ENCODE assay signal across 9 mouse cellular contexts in the genomic region with DNA sequence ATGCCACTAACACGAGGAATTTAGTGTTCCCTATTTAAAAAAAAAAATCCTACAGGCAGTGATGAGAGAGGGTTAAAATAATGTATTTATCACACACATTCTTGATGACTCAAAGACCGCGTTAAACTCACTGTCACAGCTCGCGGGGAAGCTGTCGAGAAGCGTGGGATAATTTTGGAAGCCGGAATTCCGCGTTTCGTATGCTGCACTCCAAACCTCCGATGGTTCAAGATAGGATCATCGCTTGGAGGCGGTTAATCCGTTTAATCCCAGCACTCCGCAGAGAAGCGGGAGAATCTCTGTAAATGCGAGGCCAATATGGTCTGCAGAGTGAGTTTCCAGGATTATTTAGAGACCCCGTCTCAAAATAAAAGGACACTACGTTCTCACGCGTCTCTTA. TPM values are rescaled to one million over a fixed set of nuclear protein-coding genes. Genes with fewer than 3 reads are reported as not detected.
A peak's percentile ranks its signal among the peaks of the same experiment; 100 is the strongest.
DNase-seq lines count a peak whose midpoint lies in the region; ATAC-seq and TF ChIP-seq lines count a peak whose summit lies in the region.
"Had no signal": no experiment of that assay in that cellular context is flagged by ENCODE, and none has a peak within 500 bp of the region (broad histone marks: within the 10 kb centered on the region; RNA-seq: fewer than 3 reads in every experiment).

No protein-coding gene starts in this region.

- peaks cover 22% of the 10 kb centered on the region for H3K36me3 ChIP-seq in kidney, embryonic 15.5 days
- peaks cover 22% of the 10 kb centered on the region for H3K36me3 ChIP-seq in G1E (replicated peaks)
- H3K36me3 ChIP-seq in forebrain, embryonic 11.5 days (ENCODE audit: control insufficient read depth, insufficient read depth, low read length), result peaks cover 6% of the 10 kb centered on the region; the same call in 1 of the 2 replicates
- H3K36me3 ChIP-seq in kidney, postnatal 0 days (ENCODE audit: insufficient read depth, low read length), result 0 out of 2 replicates have a peak, but pooled peaks cover under 1% of the 10 kb centered on the region

- peaks cover 14% of the 10 kb centered on the region for H3K4me1 ChIP-seq in kidney, embryonic 15.5 days
- peaks cover 45% of the 10 kb centered on the region for H3K4me1 ChIP-seq in G1E (ENCODE audit: insufficient read depth, low read depth, low read length)
- peaks cover 11% of the 10 kb centered on the region for H3K4me1 ChIP-seq in forebrain, embryonic 11.5 days (replicated peaks; ENCODE audit: control insufficient read depth, insufficient read depth, low read length)
- H3K4me1 ChIP-seq in kidney, postnatal 0 days (replicated peaks; ENCODE audit: insufficient read depth, low read length), result 0 out of 2 replicates have a peak, but pooled peaks cover 4% of the 10 kb centered on the region

- peak overlapping the region; percentile 93 for H3K4me3 ChIP-seq in kidney, embryonic 15.5 days (replicated peaks)
- peak overlapping the region; percentile 96 for H3K4me3 ChIP-seq in G1E (ENCODE audit: low read depth, low read length)
- peak overlapping the region; percentile 97 for H3K4me3 ChIP-seq in forebrain, embryonic 11.5 days (ENCODE audit: low read depth, low read length)
- H3K4me3 ChIP-seq in kidney, postnatal 0 days (replicated peaks; ENCODE audit: low read depth, low read length), result peak overlapping the region; percentile 82

- WGBS in kidney, embryonic 15.5 days, result 1% methylated on average over 22 of the region's 22 CpGs
- under 1% methylated on average over 22 of the region's 22 CpGs for WGBS in forebrain, embryonic 11.5 days
- under 1% methylated on average over 22 of the region's 22 CpGs for WGBS in kidney, postnatal 0 days

- H3K9ac ChIP-seq in kidney, embryonic 15.5 days, result peak overlapping the region; percentile 91
- peak overlapping the region; percentile 95 for H3K9ac ChIP-seq in forebrain, embryonic 11.5 days (ENCODE audit: low read length)
- H3K9ac ChIP-seq in kidney, postnatal 0 days (ENCODE audit: low read depth, low read length), result peak overlapping the region; percentile 81

- no peak for DNase-seq in kidney, adult 8-10 months
- DNase-seq in G1E (ENCODE audit: low spot score), result no peak
- no peak for DNase-seq in forebrain, embryonic 11.5 days (ENCODE audit: low spot score)
- DNase-seq in kidney, postnatal 0 days (ENCODE audit: low spot score), result no peak
- DNase-seq in lung, postnatal 14 days, result peak; percentile 4
- DNase-seq in thymus, postnatal 14 days, result no peak
- no peak for DNase-seq in ovary, adult 18-20 months (ENCODE audit: low spot score)

- H3K27ac ChIP-seq in kidney, embryonic 15.5 days, result peak overlapping the region; percentile 89
- H3K27ac ChIP-seq in forebrain, embryonic 11.5 days (ENCODE audit: low read depth, low read length), result peak overlapping the region; percentile 41; the same call in 1 of the 2 replicates
- H3K27ac ChIP-seq in kidney, postnatal 0 days, result no peak overlapping the region

- H3K4me2 ChIP-seq in kidney, embryonic 15.5 days, result peak overlapping the region; percentile 76
- H3K4me2 ChIP-seq in forebrain, embryonic 11.5 days (ENCODE audit: low read depth, low read length, severe bottlenecking), result peak overlapping the region; percentile 83
- H3K4me2 ChIP-seq in kidney, postnatal 0 days (ENCODE audit: low read length), result peak overlapping the region; percentile 75

- no peak for TF ChIP-seq CTCF in G1E (IDR thresholded peaks at IDR 0.05; ENCODE audit: low read depth, low read length)
- no peak for TF ChIP-seq CTCF in kidney, postnatal 0 days (IDR thresholded peaks at IDR 0.05; ENCODE audit: low read depth)

- no peak for ATAC-seq in kidney, embryonic 15.5 days (replicated peaks; ENCODE audit: low FRiP score)
- ATAC-seq in G1E (ENCODE audit: extremely low read depth, insufficient number of reproducible peaks, low FRiP score, poor library complexity, severe bottlenecking), result no peak
- ATAC-seq in forebrain, embryonic 11.5 days (replicated peaks; ENCODE audit: low FRiP score), result no peak; the same call in 1 of the 2 replicates
- ATAC-seq in kidney, postnatal 0 days (replicated peaks; ENCODE audit: low FRiP score, low read depth), result no peak; the same call in 1 of the 2 replicates

- no peaks in the 10 kb centered on the region for H3K9me3 ChIP-seq in kidney, embryonic 15.5 days (replicated peaks)
- H3K9me3 ChIP-seq in G1E (replicated peaks), result no peaks in the 10 kb centered on the region
- no peaks in the 10 kb centered on the region for H3K9me3 ChIP-seq in forebrain, embryonic 11.5 days (ENCODE audit: control insufficient read depth, low read length)
- H3K9me3 ChIP-seq in kidney, postnatal 0 days (replicated peaks; ENCODE audit: low read length), result no peaks in the 10 kb centered on the region

- H3K27me3 ChIP-seq in kidney, embryonic 15.5 days, result no peaks in the 10 kb centered on the region
- H3K27me3 ChIP-seq in G1E (ENCODE audit: insufficient read depth, low read length), result no peaks in the 10 kb centered on the region
- no peaks in the 10 kb centered on the region for H3K27me3 ChIP-seq in forebrain, embryonic 11.5 days (ENCODE audit: control insufficient read depth, insufficient read depth, low read length)
- H3K27me3 ChIP-seq in kidney, postnatal 0 days (ENCODE audit: insufficient read depth, low read length), result no peaks in the 10 kb centered on the region

RNA-seq across cellular contexts. Expression of a gene that starts 6.9 kb away (rescaled TPM):
- 206 and 215 TPM in 2 replicates for polyA plus RNA-seq in kidney, embryonic 15.5 days (2015; fragmentation: Nextera tagmentation; extraction: Ambion mirVana)
- total RNA-seq in G1E (2014; fragmentation: Nextera tagmentation), result 963 and 1,004 TPM in 2 replicates
- 415 and 523 TPM in 2 replicates for total RNA-seq in G1E (2017)
- polyA plus RNA-seq in G1E (2012), result 728 and 853 TPM in 2 replicates
- polyA plus RNA-seq in forebrain, embryonic 11.5 days (2014; fragmentation: Nextera tagmentation; extraction: Ambion mirVana), result 237 and 241 TPM in 2 replicates
- polyA plus RNA-seq in kidney, postnatal 0 days (2015; fragmentation: Nextera tagmentation; extraction: Ambion mirVana), result 187 and 188 TPM in 2 replicates

RNA-seq across cellular contexts. Expression of a gene that starts 58.6 kb away (rescaled TPM):
- polyA plus RNA-seq in kidney, embryonic 15.5 days (2015; fragmentation: Nextera tagmentation; extraction: Ambion mirVana), result 0.73 and 1.1 TPM in 2 replicates
- total RNA-seq in G1E (2014; fragmentation: Nextera tagmentation) (13.7 and 15.0 TPM in 2 replicates), G1E (2017) (5.1 and 6.2 TPM in 2 replicates)
- polyA plus RNA-seq in G1E (2012), result 1.6 and 2.5 TPM in 2 replicates
- 10.5 and 11.3 TPM in 2 replicates for polyA plus RNA-seq in forebrain, embryonic 11.5 days (2014; fragmentation: Nextera tagmentation; extraction: Ambion mirVana)
- polyA plus RNA-seq in kidney, postnatal 0 days (2015; fragmentation: Nextera tagmentation; extraction: Ambion mirVana), result 0.18 and 0.34 TPM in 2 replicates
- total RNA-seq: adrenal gland, adult 18-20 months had no signal
